Mouse (Mus musculus) E14TG2a.4 (cell line): ENCODE measurements around the gene Ptger3.
A peak's percentile ranks its signal among the peaks of the same experiment; 100 is the strongest.

ENCODE experiments used
- CTCF ChIP-seq: conservative IDR thresholded peaks from 2 replicates; pipeline ENCODE4 v1.5.1; 2014; ENCODE audit warnings: low read length
- NANOG ChIP-seq: IDR thresholded peaks from 2 replicates; pipeline ENCODE4 v1.6.1; 2014; ENCODE audit warnings: borderline replicate concordance, low read length, mixed read lengths
- POU5F1 ChIP-seq: IDR thresholded peaks from 2 replicates; pipeline ENCODE4 v1.6.1; 2014; ENCODE audit warnings: low read length, borderline replicate concordance

DNA sequence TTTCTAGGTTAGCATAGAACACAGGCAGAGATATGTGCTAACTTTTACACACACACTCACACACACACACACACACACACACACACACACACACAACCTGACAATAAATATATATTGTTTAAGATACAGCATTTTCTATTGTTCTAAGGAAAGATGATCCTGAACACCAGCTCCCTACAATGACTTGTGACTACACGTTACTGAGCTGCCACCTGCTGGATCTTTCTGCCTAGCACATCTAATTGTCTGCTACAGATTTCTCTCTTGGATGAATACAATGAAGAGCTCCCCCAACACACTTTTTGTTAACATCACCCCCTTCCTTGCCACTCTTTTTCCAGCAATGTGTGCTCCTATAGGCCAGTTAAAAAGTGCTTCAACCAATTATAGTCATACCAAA, 46.3 kb upstream of the Ptger3 start:
- TF ChIP-seq CTCF (peak; percentile 31), NANOG (no peak), POU5F1 (no peak)
